Mouse (Mus musculus): ENCODE data around the gene Vav2. TPM values are rescaled to one million over a fixed set of nuclear protein-coding genes. Genes with fewer than 3 reads are reported as not detected.

Vav2 gene
- total and polyA plus RNA-seq, 3 experiments = 3.5 to 7.2 (median 6.9) TPM

DNA sequence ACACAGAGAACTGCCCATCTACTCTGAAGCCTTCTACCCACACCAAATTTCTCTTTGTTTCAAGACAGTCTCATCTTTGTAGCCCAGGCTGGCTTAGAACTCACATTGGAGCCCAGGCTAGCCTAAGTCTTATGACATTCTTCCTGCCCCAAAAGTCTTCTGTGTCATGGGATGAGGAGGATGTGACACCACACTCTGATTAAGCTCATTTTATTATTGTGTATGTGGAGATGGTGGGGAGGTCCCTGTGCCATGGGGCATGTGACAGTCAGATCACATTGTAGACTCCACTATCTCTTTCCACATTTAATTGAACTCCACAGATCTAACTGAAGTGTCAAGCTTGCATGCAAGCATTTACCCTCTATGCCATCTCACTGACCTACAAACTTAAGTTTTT lies 122.8 kb downstream of the Vav2 start:
- Histone ChIP-seq H3K4me1 (ENCODE audit: insufficient read depth, low read depth, low read length) (no peaks in the 10 kb centered on the region), H3K4me3 (ENCODE audit: low read depth, low read length) (no peak overlapping the region), H3K9me3 (replicated peaks) (no peaks in the 10 kb centered on the region), H3K36me3 (replicated peaks) (no peaks in the 10 kb centered on the region), H3K27me3 (ENCODE audit: insufficient read depth, low read length) (no peaks in the 10 kb centered on the region; the same call in 1 of the 2 replicates)
- DNase-seq (ENCODE audit: low spot score) (no peak), ATAC-seq (ENCODE audit: extremely low read depth, insufficient number of reproducible peaks, low FRiP score, poor library complexity, severe bottlenecking) (no peak)
- no peak for TF ChIP-seq POLR2AphosphoS5 (IDR thresholded peaks at IDR 0.05; ENCODE audit: insufficient replicate concordance, low read depth, low read length)
- TF ChIP-seq TAL1 (conservative IDR thresholded peaks at IDR 0.05; ENCODE audit: low read depth, low read length) = no peak
- no peak for TF ChIP-seq GATA1 (IDR thresholded peaks at IDR 0.05; ENCODE audit: borderline replicate concordance, low read length)
- TF ChIP-seq CTCF (IDR thresholded peaks at IDR 0.05; ENCODE audit: low read depth, low read length) = no peak
- no peak for TF ChIP-seq GATA2 (IDR thresholded peaks at IDR 0.05; ENCODE audit: borderline replicate concordance, low read depth, low read length)

DNA sequence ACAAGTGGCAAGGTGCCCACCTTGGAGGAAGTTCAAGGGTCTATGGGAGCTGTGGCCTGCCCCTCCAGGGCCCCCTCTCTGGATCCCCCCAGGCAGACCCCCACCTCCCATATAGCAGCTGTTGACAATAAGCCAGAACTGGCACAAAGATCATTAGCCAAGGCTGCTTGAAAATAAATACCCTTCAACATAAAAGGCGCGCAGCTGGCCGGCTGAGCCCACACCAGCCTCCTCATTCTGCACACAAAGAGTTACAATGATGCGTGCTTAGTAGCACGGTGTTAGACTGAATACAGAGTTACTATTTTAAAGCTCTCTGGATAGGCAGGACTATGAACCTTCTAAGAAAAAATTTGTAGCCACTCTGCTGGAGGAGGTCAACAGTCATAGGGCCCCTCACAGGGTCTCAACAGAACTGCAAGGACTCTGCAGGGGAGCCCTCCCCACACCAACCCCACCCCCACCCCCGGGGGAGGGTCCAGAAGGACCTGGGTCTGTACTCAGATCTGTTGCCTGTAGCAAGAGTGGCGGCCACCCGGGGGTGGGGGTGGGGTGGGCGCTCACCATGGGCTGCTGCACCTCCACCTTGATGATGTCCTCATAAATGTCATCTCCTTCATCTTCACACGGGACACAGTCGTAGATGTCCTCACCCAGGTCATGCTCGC lies 125.3 kb downstream of the Vav2 start:
- ATAC-seq (ENCODE audit: extremely low read depth, insufficient number of reproducible peaks, low FRiP score, poor library complexity, severe bottlenecking) = no peak
- no peaks in the 10 kb centered on the region for H3K4me1 ChIP-seq (ENCODE audit: insufficient read depth, low read depth, low read length)
- no peak overlapping the region for H3K4me3 ChIP-seq (ENCODE audit: low read depth, low read length)
- DNase-seq (ENCODE audit: low spot score) = no peak
- H3K27me3 ChIP-seq (ENCODE audit: insufficient read depth, low read length) = no peaks in the 10 kb centered on the region; the same call in 1 of the 2 replicates
- TF ChIP-seq POLR2AphosphoS5 (IDR thresholded peaks at IDR 0.05; ENCODE audit: insufficient replicate concordance, low read depth, low read length) = no peak
- no peak for TF ChIP-seq CTCF (IDR thresholded peaks at IDR 0.05; ENCODE audit: low read depth, low read length)
- TF ChIP-seq GATA2 (IDR thresholded peaks at IDR 0.05; ENCODE audit: borderline replicate concordance, low read depth, low read length) = no peak
- TF ChIP-seq TAL1 (conservative IDR thresholded peaks at IDR 0.05; ENCODE audit: low read depth, low read length) = no peak
- no peak for TF ChIP-seq GATA1 (IDR thresholded peaks at IDR 0.05; ENCODE audit: borderline replicate concordance, low read length)
- peaks cover 3% of the 10 kb centered on the region for H3K36me3 ChIP-seq (replicated peaks)
- H3K9me3 ChIP-seq (replicated peaks) = no peaks in the 10 kb centered on the region

DNA sequence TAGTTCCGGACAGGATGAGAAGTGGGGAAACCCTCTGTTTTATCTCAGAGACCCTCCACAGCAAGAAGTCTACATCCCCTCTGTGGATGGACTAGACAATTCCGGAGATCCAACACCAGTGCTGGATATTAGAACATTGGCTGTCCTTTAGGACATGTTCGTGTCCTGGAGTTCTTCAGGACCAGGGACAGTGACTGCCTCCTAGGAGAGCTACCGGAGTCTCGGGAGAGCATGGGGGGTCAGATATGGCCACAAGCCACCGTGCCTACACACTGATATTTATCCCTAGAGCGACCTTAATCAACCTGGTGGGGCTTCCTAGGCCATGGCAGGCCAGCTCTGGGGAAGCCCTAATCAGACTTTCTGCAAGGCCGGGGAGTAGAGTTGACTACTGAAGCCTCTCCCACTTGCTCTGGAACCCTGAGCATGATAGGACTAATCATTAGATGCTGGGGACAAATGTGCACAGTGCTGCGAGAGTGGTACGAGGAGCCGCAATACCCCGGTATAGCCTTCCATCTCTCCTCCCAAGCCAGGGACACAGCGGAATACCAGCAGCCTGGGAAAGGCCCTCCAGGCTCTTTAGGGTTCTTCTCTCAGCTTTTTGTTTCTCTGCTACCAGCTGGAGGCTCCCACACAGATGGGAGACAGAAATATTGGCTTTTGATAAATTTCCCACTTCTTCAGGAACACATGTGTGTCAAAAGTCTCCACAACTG lies 125.9 kb downstream of the Vav2 start:
- no peak for ATAC-seq (ENCODE audit: extremely low read depth, insufficient number of reproducible peaks, low FRiP score, poor library complexity, severe bottlenecking)
- Histone ChIP-seq H3K27me3 (ENCODE audit: insufficient read depth, low read length) (no peaks in the 10 kb centered on the region; the same call in 1 of the 2 replicates), H3K4me1 (ENCODE audit: insufficient read depth, low read depth, low read length) (no peaks in the 10 kb centered on the region), H3K9me3 (replicated peaks) (no peaks in the 10 kb centered on the region), H3K36me3 (replicated peaks) (peaks cover 5% of the 10 kb centered on the region), H3K4me3 (ENCODE audit: low read depth, low read length) (no peak overlapping the region)
- no peak for DNase-seq (ENCODE audit: low spot score)
- TF ChIP-seq POLR2AphosphoS5 (IDR thresholded peaks at IDR 0.05; ENCODE audit: insufficient replicate concordance, low read depth, low read length) (no peak), GATA2 (IDR thresholded peaks at IDR 0.05; ENCODE audit: borderline replicate concordance, low read depth, low read length) (no peak), CTCF (IDR thresholded peaks at IDR 0.05; ENCODE audit: low read depth, low read length) (no peak), GATA1 (IDR thresholded peaks at IDR 0.05; ENCODE audit: borderline replicate concordance, low read length) (no peak), TAL1 (conservative IDR thresholded peaks at IDR 0.05; ENCODE audit: low read depth, low read length) (no peak)

DNA sequence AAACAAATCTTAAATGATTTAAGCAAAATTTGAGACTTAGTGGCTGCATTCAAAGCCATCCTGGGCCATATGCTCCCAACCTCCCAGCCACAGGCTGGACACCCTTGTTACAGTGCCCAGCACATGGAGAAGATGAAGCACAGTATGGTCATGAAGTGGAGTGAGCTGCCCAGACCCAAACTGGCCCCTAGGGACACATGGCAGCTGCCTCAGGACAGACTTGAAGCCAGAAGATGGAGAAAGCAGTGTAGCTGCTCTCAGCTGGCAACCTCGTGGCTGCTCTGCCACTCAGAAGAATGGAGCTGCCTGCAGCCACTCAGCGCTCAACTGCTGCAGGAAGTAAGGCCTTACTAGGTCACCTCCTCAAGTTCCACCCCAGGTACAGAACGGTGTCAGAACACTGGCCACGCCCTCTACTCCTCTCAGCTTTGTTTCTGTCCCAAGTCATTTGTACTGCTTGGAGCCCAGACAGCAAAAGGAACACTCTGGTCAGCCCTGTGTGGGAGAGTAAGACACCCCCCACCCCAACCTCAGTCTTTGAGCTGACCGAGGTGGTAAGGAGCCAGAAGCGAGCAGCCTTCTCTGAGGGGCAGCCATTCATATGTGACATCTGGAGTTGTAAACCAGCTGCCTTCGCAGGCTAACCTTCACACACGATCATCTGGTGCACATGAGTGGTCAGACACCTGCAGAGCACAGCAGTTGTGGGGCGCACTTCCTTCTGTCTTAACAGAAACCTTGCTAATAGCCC lies 130.0 kb downstream of the Vav2 start:
- no peak for TF ChIP-seq POLR2AphosphoS5 (IDR thresholded peaks at IDR 0.05; ENCODE audit: insufficient replicate concordance, low read depth, low read length)
- no peak for TF ChIP-seq GATA1 (IDR thresholded peaks at IDR 0.05; ENCODE audit: borderline replicate concordance, low read length)
- no peak for TF ChIP-seq GATA2 (IDR thresholded peaks at IDR 0.05; ENCODE audit: borderline replicate concordance, low read depth, low read length)
- TF ChIP-seq TAL1 (conservative IDR thresholded peaks at IDR 0.05; ENCODE audit: low read depth, low read length) = no peak
- no peak for TF ChIP-seq CTCF (IDR thresholded peaks at IDR 0.05; ENCODE audit: low read depth, low read length)
- ATAC-seq (ENCODE audit: extremely low read depth, insufficient number of reproducible peaks, low FRiP score, poor library complexity, severe bottlenecking) = no peak
- Histone ChIP-seq H3K36me3 (replicated peaks) (peaks cover 13% of the 10 kb centered on the region), H3K27me3 (ENCODE audit: insufficient read depth, low read length) (no peaks in the 10 kb centered on the region; the same call in 1 of the 2 replicates), H3K9me3 (replicated peaks) (no peaks in the 10 kb centered on the region), H3K4me1 (ENCODE audit: insufficient read depth, low read depth, low read length) (no peaks in the 10 kb centered on the region), H3K4me3 (ENCODE audit: low read depth, low read length) (no peak overlapping the region)
- no peak for DNase-seq (ENCODE audit: low spot score)

DNA sequence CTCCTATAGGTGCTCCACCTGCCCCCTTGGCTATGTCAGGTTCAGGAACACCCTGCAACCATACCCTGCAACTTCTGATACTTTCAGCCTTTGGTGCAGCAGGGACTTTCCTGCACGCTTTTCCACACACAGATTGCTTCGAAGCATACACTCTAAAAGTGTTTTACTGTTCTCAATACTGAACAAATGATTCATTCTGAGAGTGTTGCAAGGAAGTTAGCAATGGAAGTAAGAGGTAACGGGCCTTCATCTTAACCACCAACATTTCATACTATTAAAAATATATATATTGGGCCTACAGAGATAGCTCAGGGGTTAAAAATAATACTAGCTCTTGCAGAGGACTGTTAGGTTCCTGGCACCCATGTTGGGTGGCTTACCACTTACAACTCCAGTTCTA lies 132.1 kb downstream of the Vav2 start:
- TF ChIP-seq TAL1 (conservative IDR thresholded peaks at IDR 0.05; ENCODE audit: low read depth, low read length) (no peak), GATA2 (IDR thresholded peaks at IDR 0.05; ENCODE audit: borderline replicate concordance, low read depth, low read length) (no peak), GATA1 (IDR thresholded peaks at IDR 0.05; ENCODE audit: borderline replicate concordance, low read length) (no peak), CTCF (IDR thresholded peaks at IDR 0.05; ENCODE audit: low read depth, low read length) (no peak), POLR2AphosphoS5 (IDR thresholded peaks at IDR 0.05; ENCODE audit: insufficient replicate concordance, low read depth, low read length) (no peak)
- no peak for ATAC-seq (ENCODE audit: extremely low read depth, insufficient number of reproducible peaks, low FRiP score, poor library complexity, severe bottlenecking)
- Histone ChIP-seq H3K9me3 (replicated peaks) (no peaks in the 10 kb centered on the region), H3K27me3 (ENCODE audit: insufficient read depth, low read length) (no peaks in the 10 kb centered on the region; the same call in 1 of the 2 replicates), H3K4me3 (ENCODE audit: low read depth, low read length) (no peak overlapping the region), H3K36me3 (replicated peaks) (peaks cover 29% of the 10 kb centered on the region), H3K4me1 (ENCODE audit: insufficient read depth, low read depth, low read length) (no peaks in the 10 kb centered on the region)
- DNase-seq (ENCODE audit: low spot score) = no peak

- ATAC-seq (ENCODE audit: extremely low read depth, insufficient number of reproducible peaks, low FRiP score, poor library complexity, severe bottlenecking) = no peak
- TF ChIP-seq TAL1 (conservative IDR thresholded peaks at IDR 0.05; ENCODE audit: low read depth, low read length) (no peak), POLR2AphosphoS5 (IDR thresholded peaks at IDR 0.05; ENCODE audit: insufficient replicate concordance, low read depth, low read length) (no peak), GATA2 (IDR thresholded peaks at IDR 0.05; ENCODE audit: borderline replicate concordance, low read depth, low read length) (no peak), CTCF (IDR thresholded peaks at IDR 0.05; ENCODE audit: low read depth, low read length) (peak; percentile 52; the same call in 1 of the 2 replicates)
- Histone ChIP-seq H3K4me1 (ENCODE audit: insufficient read depth, low read depth, low read length) (no peaks in the 10 kb centered on the region), H3K4me3 (ENCODE audit: low read depth, low read length) (no peak overlapping the region), H3K27me3 (ENCODE audit: insufficient read depth, low read length) (no peaks in the 10 kb centered on the region), H3K36me3 (replicated peaks) (peaks cover 26% of the 10 kb centered on the region), H3K9me3 (replicated peaks) (no peaks in the 10 kb centered on the region)
- DNase-seq (ENCODE audit: low spot score) = peak; percentile 59
These were observed 137.8 kb downstream of the Vav2 start for GRCm38 (mm10) chr2:27289019-27289418.
